Mouse (Mus musculus): ENCODE data around the gene Eddm3b. TPM values are rescaled to one million over a fixed set of nuclear protein-coding genes. Genes with fewer than 3 reads are reported as not detected.
A peak's percentile ranks its signal among the peaks of the same experiment; 100 is the strongest.
"Not testable (repeated sequence)": the region's sequence is repeated elsewhere in the genome, so short reads cannot be mapped to it uniquely, and the experiment has no call there.

Eddm3b gene
- polyA plus RNA-seq, 1 experiment from 2014 or later, result not detected

- no peaks in the 10 kb centered on the region for H3K27me3 ChIP-seq (replicated peaks)
- H3K27ac ChIP-seq, result peak overlapping the region; percentile 81
- H3K9ac ChIP-seq, result peak overlapping the region; percentile 28; the same call in 1 of the 2 replicates
- H3K4me1 ChIP-seq, result peaks cover 96% of the 10 kb centered on the region
- peak overlapping the region; percentile 29; the same call in 1 of the 2 replicates for H3K4me2 ChIP-seq
- H3K4me3 ChIP-seq, result no peak overlapping the region
- H3K36me3 ChIP-seq, result no peaks in the 10 kb centered on the region
- ATAC-seq, result peak; percentile 78
- no peaks in the 10 kb centered on the region for H3K9me3 ChIP-seq (replicated peaks)
- 35% methylated on average over 5 of the region's 5 CpGs for WGBS (ENCODE audit: insufficient replicate concordance)
Observed at GRCm38 (mm10) chr14:51149164-51149563, 34.9 kb downstream of the Eddm3b start.

- no peaks in the 10 kb centered on the region for H3K36me3 ChIP-seq
- H3K4me1 ChIP-seq, result peaks cover 87% of the 10 kb centered on the region
- peak overlapping the region; percentile 81 for H3K27ac ChIP-seq
- H3K9ac ChIP-seq, result peak overlapping the region; percentile 33
- H3K9me3 ChIP-seq (replicated peaks), result no peaks in the 10 kb centered on the region
- WGBS (ENCODE audit: insufficient replicate concordance), result 47% methylated on average over 3 of the region's 3 CpGs
- peak; percentile 88 for ATAC-seq
- H3K27me3 ChIP-seq (replicated peaks), result no peaks in the 10 kb centered on the region
- H3K4me2 ChIP-seq, result peak overlapping the region; percentile 45
- no peak overlapping the region for H3K4me3 ChIP-seq
Observed at GRCm38 (mm10) chr14:51150206-51150831, 36.1 kb downstream of the Eddm3b start.

GRCm38 (mm10) chr14:51152249-51152870 lies 38.1 kb downstream of the Eddm3b start:
- Histone ChIP-seq H3K9me3 (replicated peaks) (no peaks in the 10 kb centered on the region), H3K9ac (no peak overlapping the region; the same call in 1 of the 2 replicates), H3K4me1 (peaks cover 72% of the 10 kb centered on the region), H3K4me2 (peak overlapping the region; percentile 23; the same call in 1 of the 2 replicates), H3K4me3 (no peak overlapping the region), H3K36me3 (no peaks in the 10 kb centered on the region), H3K27ac (peak overlapping the region; percentile 58), H3K27me3 (replicated peaks) (no peaks in the 10 kb centered on the region)
- peak; percentile 72 for ATAC-seq
- WGBS (ENCODE audit: insufficient replicate concordance), result 35% methylated on average over 5 of the region's 5 CpGs

- no peaks in the 10 kb centered on the region for H3K27me3 ChIP-seq (replicated peaks)
- ATAC-seq, result no peak
- 75% methylated on average over 5 of the region's 5 CpGs for WGBS (ENCODE audit: insufficient replicate concordance)
Observed at GRCm38 (mm10) chr14:51156056-51156735, 42.0 kb downstream of the Eddm3b start.

GRCm38 (mm10) chr14:51156736-51157068 lies 42.5 kb downstream of the Eddm3b start:
- Histone ChIP-seq H3K4me3 (no peak overlapping the region), H3K4me1 (peaks cover 38% of the 10 kb centered on the region), H3K36me3 (no peaks in the 10 kb centered on the region), H3K9ac (no peak overlapping the region), H3K4me2 (no peak overlapping the region), H3K27me3 (replicated peaks) (no peaks in the 10 kb centered on the region), H3K27ac (no peak overlapping the region), H3K9me3 (replicated peaks) (no peaks in the 10 kb centered on the region)
- no peak for ATAC-seq
- 66% methylated on average over 4 of the region's 4 CpGs for WGBS (ENCODE audit: insufficient replicate concordance)

More at GRCm38 (mm10) chr14:51156056-51156735, 42.0 kb downstream of the Eddm3b start:
- no peak overlapping the region for H3K4me3 ChIP-seq
- no peak overlapping the region for H3K9ac ChIP-seq
- H3K4me1 ChIP-seq, result peaks cover 40% of the 10 kb centered on the region
- no peaks in the 10 kb centered on the region for H3K36me3 ChIP-seq
- no peak overlapping the region for H3K27ac ChIP-seq
- no peak overlapping the region for H3K4me2 ChIP-seq
- H3K9me3 ChIP-seq (replicated peaks), result no peaks in the 10 kb centered on the region

GRCm38 (mm10) chr14:51157072-51157471 lies 42.8 kb downstream of the Eddm3b start:
- peaks cover 34% of the 10 kb centered on the region for H3K4me1 ChIP-seq
- no peaks in the 10 kb centered on the region for H3K27me3 ChIP-seq (replicated peaks)
- 74% methylated on average over 1 of the region's 1 CpGs for WGBS (ENCODE audit: insufficient replicate concordance)
- no peak overlapping the region for H3K27ac ChIP-seq
- H3K4me2 ChIP-seq, result no peak overlapping the region
- no peak overlapping the region for H3K4me3 ChIP-seq
- H3K9me3 ChIP-seq (replicated peaks), result no peaks in the 10 kb centered on the region
- H3K9ac ChIP-seq, result no peak overlapping the region
- H3K36me3 ChIP-seq, result no peaks in the 10 kb centered on the region
- no peak for ATAC-seq

- not testable (repeated sequence) for H3K27ac ChIP-seq; H3K9ac ChIP-seq; H3K4me2 ChIP-seq; H3K36me3 ChIP-seq; H3K4me3 ChIP-seq; H3K27me3 ChIP-seq (replicated peaks); ATAC-seq; H3K9me3 ChIP-seq (replicated peaks)
- 73% methylated on average over 3 of the region's 3 CpGs for WGBS (ENCODE audit: insufficient replicate concordance)
- H3K4me1 ChIP-seq, result peaks cover 16% of the 10 kb centered on the region
Observed at GRCm38 (mm10) chr14:51161976-51162375, 47.8 kb downstream of the Eddm3b start, which contains the start of gene Rnase2b. Gene Rnase2b (plus strand): TSS chr14:51162260.

GRCm38 (mm10) chr14:51163323-51163722 lies 49.1 kb downstream of the Eddm3b start:
- not testable (repeated sequence) for ATAC-seq; H3K36me3 ChIP-seq; H3K9me3 ChIP-seq (replicated peaks); H3K27me3 ChIP-seq (replicated peaks); H3K4me2 ChIP-seq; H3K27ac ChIP-seq; H3K9ac ChIP-seq; H3K4me3 ChIP-seq
- peaks cover 12% of the 10 kb centered on the region for H3K4me1 ChIP-seq
- WGBS (ENCODE audit: insufficient replicate concordance), result 75% methylated on average over 6 of the region's 6 CpGs

- Histone ChIP-seq H3K9me3 (replicated peaks) (no peaks in the 10 kb centered on the region), H3K4me1 (peaks cover 6% of the 10 kb centered on the region), H3K36me3 (no peaks in the 10 kb centered on the region), H3K4me2 (no peak overlapping the region), H3K27me3 (replicated peaks) (no peaks in the 10 kb centered on the region), H3K27ac (no peak overlapping the region), H3K4me3 (no peak overlapping the region), H3K9ac (no peak overlapping the region)
- 73% methylated on average over 1 of the region's 1 CpGs for WGBS (ENCODE audit: insufficient replicate concordance)
- peak; percentile 49; the same call in 1 of the 2 replicates for ATAC-seq
Observed at GRCm38 (mm10) chr14:51165435-51165834, 51.2 kb downstream of the Eddm3b start.

- Histone ChIP-seq H3K9ac (no peak overlapping the region), H3K9me3 (replicated peaks) (no peaks in the 10 kb centered on the region), H3K27ac (no peak overlapping the region), H3K27me3 (replicated peaks) (no peaks in the 10 kb centered on the region), H3K4me2 (no peak overlapping the region), H3K4me1 (peaks cover 6% of the 10 kb centered on the region), H3K4me3 (no peak overlapping the region), H3K36me3 (no peaks in the 10 kb centered on the region)
- no peak for ATAC-seq
Observed at GRCm38 (mm10) chr14:51166068-51166467, 51.8 kb downstream of the Eddm3b start.

All from liver, embryonic 12.5 days (tissue).